Mouse (Mus musculus) retina, postnatal 1 day (tissue): ENCODE results near the gene Olfr1122.
"Not testable (repeated sequence)": the region's sequence is repeated elsewhere in the genome, so short reads cannot be mapped to it uniquely, and the experiment has no call there.

Source experiments
- DNase-seq: peaks from one replicate; pipeline ENCODE4 v3.0.0-alpha.2; 2012

Olfr1122 gene

GRCm38 (mm10) chr2:87385549-87385948 is at the start of gene Olfr1122:
TSS of gene Olfr1122 (plus strand) at chr2:87385849.
- no peak for DNase-seq

DNA sequence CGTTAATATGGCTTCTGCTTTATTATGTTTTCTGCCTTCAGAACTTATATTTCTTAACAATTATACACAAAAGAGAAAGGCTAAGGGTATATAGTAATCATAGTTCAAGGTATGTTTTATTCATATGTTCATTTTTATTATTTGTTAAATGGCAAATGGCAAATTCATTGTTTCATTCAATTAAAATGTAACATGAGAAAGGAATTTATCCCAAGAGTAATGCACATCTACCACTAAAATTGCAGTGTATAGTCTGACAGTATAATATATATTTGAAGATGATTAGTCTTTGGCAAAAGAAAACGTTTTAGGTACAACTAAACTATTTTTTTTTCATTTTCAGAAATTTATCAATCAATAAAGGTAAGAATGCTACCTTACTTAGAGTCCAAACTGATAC is 31.1 kb upstream of the Olfr1122 start, which contains the start of gene Olfr1120:
Olfr1120 (plus strand) TSS at position 301 of the 400 bp plus-strand sequence.
- no peak for DNase-seq

DNA sequence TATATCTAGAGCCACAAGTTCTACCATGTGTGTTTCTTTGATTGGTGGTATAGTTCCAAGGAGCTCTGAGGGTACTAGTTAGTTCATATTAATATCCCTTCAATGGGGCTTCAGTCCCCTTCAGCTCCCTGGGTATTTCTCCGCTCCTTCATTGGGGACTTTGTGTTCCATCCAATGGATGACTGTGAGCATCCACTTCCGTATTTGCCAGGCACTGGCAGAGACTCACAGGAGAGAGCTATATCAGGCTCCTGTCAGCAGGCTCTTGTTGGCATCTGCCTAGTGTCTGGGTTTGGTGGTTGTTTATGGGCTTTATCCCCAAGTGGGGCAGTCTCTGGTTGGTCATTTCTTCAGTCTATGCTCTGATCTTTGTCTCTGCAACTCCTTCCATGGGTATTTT is 25.5 kb upstream of the Olfr1122 start:
- DNase-seq, result not testable (repeated sequence)

GRCm38 (mm10) chr2:87369595-87369994 is 16.1 kb upstream of the Olfr1122 start, which contains the start of gene Olfr1121:
TSS of gene Olfr1121 (plus strand) at chr2:87369895.
- no peak for DNase-seq

- DNase-seq, result no peak
Measured at GRCm38 (mm10) chr2:87371726-87372125, 13.9 kb upstream of the Olfr1122 start.

DNA sequence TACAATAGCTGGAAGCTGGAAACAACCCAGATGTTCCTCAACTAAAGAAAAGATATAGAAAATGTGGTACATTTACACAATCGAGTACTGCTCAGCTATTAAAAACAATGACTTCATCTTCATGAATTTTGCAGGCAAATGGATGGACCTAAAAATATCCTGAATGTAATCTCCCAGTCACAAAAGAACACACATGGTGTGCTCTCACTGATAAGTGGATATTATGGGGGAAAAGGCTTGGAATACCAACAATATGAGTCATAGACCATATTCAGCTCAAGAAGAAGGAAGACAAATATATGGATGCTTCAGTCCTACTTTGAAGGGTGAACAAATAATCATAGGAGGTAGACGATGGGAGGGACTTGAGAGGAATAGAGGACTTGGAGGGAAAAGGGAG is 1.7 kb upstream of the Olfr1122 start:
- DNase-seq, result no peak

GRCm38 (mm10) chr2:87393605-87394004 is 8.0 kb downstream of the Olfr1122 start:
- DNase-seq, result not testable (repeated sequence)

DNA sequence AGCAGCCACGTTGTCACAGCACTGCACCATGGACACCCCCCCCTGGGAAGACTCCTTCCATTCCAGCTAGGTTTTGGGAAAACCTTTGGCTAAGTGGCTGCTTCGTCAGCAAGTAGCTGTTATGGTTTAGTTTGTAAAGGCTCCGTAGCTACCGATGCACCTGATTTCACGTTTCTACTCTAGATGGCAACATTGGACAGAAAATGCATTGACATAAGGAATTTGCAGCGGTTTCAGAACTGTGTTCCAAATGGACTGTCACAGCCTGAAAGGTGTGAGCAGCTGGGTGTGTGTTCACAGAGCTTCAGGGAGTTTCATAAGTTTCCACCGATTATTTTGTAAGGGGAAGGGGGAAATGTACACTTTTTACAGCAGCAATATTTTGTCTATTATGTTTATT is 9.0 kb downstream of the Olfr1122 start:
- not testable (repeated sequence) for DNase-seq

- DNase-seq, result no peak
Measured at GRCm38 (mm10) chr2:87416335-87416734, 30.7 kb downstream of the Olfr1122 start, which contains the start of gene Olfr1123. TSS of gene Olfr1123 (plus strand) at chr2:87416635.

DNA sequence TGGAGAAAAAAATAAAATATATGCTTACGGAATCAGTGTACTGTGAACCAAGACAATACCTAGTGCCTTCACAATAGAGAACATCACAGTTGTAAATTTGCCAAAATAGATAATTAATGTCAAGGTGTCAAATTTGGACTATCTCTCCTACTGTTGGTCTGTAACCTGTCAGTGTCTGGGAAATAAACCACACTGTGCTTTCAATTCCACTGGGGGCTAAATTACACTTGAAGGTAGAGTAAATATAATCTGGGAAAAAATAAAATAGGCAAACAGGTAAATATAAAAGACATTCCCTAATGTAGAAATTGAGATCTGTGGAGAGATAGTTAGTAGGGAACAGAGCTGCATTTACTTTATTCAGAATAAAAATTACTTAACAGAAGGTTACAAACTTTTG is 44.3 kb downstream of the Olfr1122 start, which contains the start of gene Olfr1124:
Olfr1124 (plus strand) TSS at position 301 of the 400 bp plus-strand sequence.
- no peak for DNase-seq

GRCm38 (mm10) chr2:87437731-87438130 is 52.1 kb downstream of the Olfr1122 start:
- no peak for DNase-seq
